Mouse (Mus musculus) frontal cortex, postnatal 14 days (tissue): Measurements from ENCODE around the gene Pdx1.
A peak's percentile ranks its signal among the peaks of the same experiment; 100 is the strongest.

ENCODE experiments used
- DNase-seq, 2 experiments: peaks; one replicate each; pipeline ENCODE4 v3.0.0; 2022; ENCODE audit warnings: low spot score in 2 of 2

Gene Pdx1

DNA sequence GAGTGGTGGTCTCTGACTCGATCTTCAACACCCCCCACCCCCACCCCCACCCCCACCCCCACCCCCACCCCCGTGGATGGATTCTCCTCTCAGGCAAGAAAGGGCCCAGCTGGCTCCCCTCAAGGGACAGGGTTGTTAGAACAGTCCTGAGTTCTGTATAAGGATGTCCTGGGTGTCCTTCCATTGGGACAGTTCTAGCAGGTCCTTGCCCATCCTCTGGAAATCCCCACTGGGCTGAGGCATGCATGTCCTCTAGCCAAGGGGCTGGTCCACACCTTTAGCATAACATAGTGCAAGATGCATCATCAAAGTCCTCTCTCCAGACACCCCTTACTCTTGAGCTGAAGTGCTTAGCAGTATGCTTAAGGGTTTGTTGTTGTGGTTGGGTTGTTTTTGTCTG lies 40.0 kb downstream of the Pdx1 start:
- no peak for DNase-seq

- DNase-seq = no peak
These were observed 43.3 kb downstream of the Pdx1 start for GRCm38 (mm10) chr5:147312830-147313685.

- no peak for DNase-seq
These were observed 45.1 kb downstream of the Pdx1 start for GRCm38 (mm10) chr5:147314646-147315431.

GRCm38 (mm10) chr5:147315432-147316075 lies 45.8 kb downstream of the Pdx1 start:
- DNase-seq = no peak

- no peak for DNase-seq
These were observed 47.6 kb downstream of the Pdx1 start for GRCm38 (mm10) chr5:147317321-147317720.

GRCm38 (mm10) chr5:147317991-147318390 lies 48.2 kb downstream of the Pdx1 start:
- DNase-seq = no peak

- DNase-seq = no peak
These were observed 49.9 kb downstream of the Pdx1 start for GRCm38 (mm10) chr5:147319653-147320052.

GRCm38 (mm10) chr5:147322183-147322582 lies 52.4 kb downstream of the Pdx1 start, which contains the start of gene Urad:
Gene Urad, minus strand, starts transcription at chr5:147322440.
- no peak for DNase-seq

GRCm38 (mm10) chr5:147323237-147323917 lies 53.6 kb downstream of the Pdx1 start:
- peak in 1 of 2 experiments; percentile 51 for DNase-seq
